Mouse (Mus musculus) left cerebral cortex, adult 18-20 months (tissue): Measurements from ENCODE around the gene Nup88. TPM values are rescaled to one million over a fixed set of nuclear protein-coding genes. Genes with fewer than 3 reads are reported as not detected.
"Not testable (repeated sequence)": the region's sequence is repeated elsewhere in the genome, so short reads cannot be mapped to it uniquely, and the experiment has no call there.

ENCODE experiments used
- DNase-seq, 2 experiments: peaks; one replicate each; pipeline ENCODE4 v3.0.0; 2021 to 2022; ENCODE audit warnings: low spot score in 2 of 2, mixed read lengths in 1 of 2
- total RNA-seq, 2 experiments: library from RNA; stranded (reverse); gene quantifications; 2 replicates each; pipeline ENCODE4 v1.2.3; 2021

The Nup88 gene
- total RNA-seq, 2 experiments from 2014 or later = 52.0 to 52.5 TPM

DNA sequence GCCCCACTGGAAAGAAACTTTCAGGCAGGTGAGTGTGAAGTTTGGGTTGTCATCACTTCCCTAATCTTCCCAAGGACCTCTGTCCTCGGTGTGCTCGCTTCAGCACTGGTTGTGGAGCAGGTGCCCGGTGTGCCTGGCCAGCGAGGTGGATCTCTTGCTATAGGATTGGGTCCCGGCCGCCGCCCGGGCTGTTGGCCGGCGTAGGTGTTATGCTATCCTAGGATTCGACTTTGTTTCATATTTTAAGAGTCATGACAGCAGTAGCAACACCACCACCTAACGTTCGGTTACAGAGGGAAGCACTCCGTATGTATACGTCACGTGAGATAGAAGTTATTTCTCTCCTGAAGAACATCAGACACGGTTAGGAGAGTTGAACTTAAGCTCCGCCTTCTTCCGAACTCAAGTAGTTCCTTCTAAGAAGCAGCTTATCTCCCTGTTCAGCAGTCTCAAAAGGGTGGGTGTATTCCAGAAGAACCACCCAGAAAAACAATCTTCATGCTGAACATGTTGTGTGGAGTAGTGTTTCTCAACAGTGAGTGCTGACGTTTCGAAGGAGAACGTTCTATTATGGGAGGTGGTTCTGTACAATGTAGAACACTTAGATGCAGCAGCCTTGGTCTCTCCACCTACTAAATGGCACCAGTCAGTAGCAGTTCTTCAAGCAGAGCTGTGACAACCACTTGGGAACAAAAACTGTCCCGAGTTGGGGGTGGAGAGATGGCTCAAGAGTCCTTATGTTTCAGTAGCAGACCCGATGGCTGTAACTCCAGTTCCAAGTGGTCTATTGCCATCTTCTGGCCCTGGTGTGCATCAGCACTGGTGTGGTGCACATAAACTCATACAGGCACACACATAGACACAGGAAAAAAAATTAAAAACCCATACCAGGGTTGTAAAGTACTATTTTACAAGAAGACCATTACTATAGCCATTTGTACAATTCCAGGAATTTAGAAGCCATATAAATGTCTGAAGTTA lies 1.1 kb upstream of the Nup88 start:
- no peak for DNase-seq

- DNase-seq = no peak
Measured at GRCm38 (mm10) chr11:70969271-70969794, 440 bp downstream of the Nup88 start.

DNA sequence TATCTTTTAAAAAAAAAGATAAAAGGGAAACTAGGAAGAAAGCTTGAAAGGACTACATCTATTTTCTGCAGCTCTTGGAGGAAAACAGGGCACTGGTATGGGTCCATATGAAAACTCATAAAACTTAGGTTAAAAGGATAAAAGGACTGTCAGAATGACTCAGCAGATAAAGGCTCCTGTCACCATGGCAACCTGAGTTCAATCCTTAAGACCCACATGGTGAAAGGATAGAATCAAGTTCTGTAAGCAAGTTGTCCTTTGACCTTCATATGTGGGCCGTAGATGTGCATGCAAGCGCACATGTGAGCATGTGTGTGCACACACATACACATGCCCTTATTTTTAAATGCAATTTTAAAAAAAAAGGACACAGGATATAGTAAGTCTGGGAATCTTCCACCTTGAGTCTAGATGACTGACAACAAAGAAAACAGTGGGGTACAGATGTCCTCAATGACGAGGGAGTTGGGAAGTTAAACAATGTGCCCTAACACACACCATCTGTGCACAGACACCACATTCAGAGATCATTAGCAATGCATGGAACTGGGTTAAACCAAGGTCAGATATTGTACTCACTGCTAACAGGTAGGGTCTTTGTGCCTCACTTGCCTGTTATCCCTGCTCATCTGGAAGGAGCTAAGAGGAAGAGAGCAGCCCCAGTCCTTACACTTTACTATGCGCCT lies 5.4 kb downstream of the Nup88 start:
- DNase-seq = no peak

GRCm38 (mm10) chr11:70960786-70961554 lies 8.8 kb downstream of the Nup88 start:
- DNase-seq = no peak

GRCm38 (mm10) chr11:70954711-70955110 lies 15.1 kb downstream of the Nup88 start:
- no peak for DNase-seq

DNA sequence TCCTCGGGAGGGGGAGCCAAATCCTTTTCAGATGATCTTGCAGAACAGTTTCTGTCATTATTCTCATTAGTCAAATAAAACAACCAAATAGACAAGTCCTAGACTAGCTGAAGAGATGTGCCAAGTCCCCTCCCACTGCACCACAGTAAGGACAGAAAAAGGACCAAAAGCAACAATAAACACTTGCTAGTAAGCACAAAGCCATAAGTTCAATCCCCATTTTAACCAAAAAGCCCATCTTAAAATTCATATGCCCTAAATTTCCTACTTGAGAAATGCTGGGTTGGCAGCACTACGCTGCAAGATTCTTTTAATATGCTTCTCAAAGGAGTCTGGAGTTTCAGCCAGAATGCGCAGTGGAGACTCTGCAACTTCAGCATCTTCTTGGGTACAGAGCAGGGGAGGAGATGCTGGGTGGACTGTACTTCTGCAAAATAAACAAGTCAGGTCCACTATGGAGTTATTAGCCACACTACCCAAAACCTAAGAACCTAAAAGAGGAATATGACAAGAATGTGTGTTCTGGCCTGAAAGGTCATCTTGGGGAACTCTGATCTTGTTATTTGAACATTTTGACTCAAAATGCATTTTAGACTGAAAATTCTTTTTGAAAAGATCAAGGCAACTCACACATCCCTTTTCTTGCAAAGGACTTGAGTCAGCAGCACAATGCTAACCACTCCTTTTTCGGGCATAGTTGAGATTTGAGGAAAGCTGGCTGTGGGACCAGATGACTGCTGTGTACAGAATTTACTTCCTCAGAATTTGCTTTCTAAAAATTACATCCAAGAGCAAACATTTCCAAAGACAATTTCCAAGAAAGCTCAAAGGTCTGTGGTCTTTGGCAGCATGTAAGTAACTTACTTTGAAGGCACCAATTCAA lies 24.6 kb downstream of the Nup88 start:
- DNase-seq = no peak

DNA sequence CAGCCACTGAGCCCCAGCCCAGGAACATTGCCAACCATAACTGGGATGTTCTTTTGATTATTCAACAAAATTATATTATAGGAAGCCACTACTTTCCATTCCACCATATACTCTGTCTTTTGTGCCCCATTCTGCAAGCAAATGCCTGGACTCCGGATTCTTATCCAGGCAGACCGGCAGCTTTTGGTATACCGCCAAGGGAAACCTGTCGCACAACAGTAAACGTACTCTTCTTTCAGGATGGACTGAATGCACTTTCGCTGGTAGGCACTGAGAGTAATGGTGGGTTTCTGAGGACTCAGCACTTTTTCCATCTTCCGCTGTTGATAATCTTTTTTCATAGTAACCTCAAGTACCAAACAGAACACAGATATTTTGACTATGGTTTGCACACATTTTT lies 26.1 kb downstream of the Nup88 start:
- no peak for DNase-seq

- no peak for DNase-seq
Measured at GRCm38 (mm10) chr11:70942596-70942995, 27.2 kb downstream of the Nup88 start.

DNA sequence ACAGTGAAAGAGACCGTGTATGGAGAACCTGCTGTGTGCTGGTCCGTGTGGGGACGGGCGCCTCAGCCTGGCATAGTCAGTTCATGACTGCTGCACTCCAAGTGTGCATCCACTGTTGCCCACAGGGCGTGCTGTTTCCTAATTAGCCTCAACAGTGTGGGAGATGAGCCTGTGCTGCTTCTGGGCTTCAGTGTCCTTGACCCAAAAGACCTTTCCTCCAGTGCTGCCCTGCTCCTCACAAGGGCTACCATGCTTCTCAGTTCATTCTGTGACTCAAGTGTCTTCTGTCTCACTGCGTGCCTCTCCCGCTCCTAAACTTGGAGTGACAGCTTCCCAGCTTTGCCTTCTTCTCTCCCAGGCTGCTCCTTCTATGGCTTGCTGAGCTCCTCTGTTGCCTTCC lies 34.5 kb downstream of the Nup88 start:
- DNase-seq = no peak

DNA sequence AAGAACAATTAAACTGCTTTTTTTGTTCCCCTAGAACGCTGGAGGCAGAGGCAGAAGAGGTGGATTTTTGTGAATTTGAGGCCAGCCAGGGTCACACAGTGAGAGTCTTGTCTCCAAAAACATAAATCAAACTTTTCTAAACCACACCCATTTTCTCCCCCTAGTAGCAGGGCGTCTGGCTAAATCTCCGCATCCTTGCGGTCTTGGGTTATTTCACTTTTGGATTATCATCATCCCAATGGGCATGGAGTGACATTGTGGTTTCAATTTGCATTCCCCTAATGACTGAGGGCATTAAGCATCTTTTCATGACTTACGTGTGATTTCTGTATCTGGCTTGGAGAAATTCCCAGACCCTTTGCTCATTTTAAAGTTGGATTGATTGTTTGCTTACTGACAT lies 38.3 kb downstream of the Nup88 start:
- DNase-seq = no peak

- no peak for DNase-seq
Measured at GRCm38 (mm10) chr11:70919524-70919923, 50.2 kb downstream of the Nup88 start.

- peak; percentile 52 to 59 for DNase-seq
Measured at GRCm38 (mm10) chr11:70917896-70918295, 51.9 kb downstream of the Nup88 start.

- no peak for DNase-seq
Measured at GRCm38 (mm10) chr11:70911920-70912319, 57.9 kb downstream of the Nup88 start.

DNA sequence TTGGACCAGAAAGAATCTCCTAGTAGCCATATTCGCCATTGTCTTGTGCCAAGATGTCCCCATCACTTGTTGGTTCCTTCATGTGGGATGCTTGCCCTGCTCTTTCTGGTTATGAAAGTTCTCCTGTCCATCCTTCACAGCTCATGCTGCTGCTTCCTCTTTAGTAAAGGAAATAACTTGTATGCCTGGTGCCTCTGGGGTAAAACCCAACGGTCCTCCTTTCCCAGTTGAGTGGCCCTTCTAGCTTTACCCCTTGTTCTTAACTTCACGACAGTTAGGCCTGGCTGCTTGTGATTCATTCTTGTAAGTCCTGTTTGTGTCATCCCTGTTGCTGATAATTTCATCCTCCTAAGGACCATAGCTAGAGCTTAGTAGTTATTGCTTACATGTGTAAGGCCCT lies 58.5 kb downstream of the Nup88 start:
- DNase-seq = no peak

DNA sequence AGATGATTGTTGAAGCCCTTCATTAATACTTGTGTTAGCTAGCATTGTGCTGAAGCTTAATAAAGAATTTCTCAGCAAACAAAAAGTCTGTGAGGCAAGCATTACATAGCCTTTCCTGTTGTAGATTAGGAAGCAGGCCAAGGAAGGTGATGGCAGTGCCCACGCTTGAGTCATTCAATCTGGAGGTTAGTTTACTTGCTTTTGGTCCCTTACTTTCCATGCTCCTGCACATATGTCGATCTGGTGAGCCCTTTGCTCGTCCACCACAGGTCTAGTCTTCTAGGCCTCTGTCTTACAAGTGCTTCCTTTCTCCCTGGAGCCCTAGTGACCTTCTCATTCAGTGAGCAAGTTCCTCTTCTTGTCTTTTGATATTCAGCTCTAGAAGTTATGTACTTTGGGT lies 63.1 kb downstream of the Nup88 start:
- DNase-seq = peak; percentile 24 to 41

GRCm38 (mm10) chr11:70898182-70898581 lies 71.6 kb downstream of the Nup88 start:
- DNase-seq = not testable (repeated sequence)

DNA sequence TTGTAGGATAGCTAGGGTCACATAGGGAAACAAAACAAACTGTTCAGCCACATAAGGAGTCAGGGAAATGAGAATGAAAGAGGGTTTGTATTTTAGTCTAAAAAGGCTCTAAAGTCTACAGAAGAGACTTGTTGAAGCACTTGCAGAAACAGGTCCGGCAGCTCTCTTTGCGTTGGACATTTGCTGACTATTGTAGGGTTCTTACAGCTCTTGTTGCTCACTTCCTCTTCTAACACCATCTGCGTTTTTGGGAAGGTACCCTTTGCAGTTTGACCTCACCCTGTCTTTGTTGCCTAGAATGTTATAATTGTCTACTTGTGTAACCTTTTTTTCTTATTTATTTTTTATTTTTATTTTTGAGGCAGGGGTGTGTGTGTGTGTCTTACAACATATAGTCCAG lies 72.1 kb downstream of the Nup88 start:
- DNase-seq = no peak
